Mouse (Mus musculus) ES-E14 (cell line): Measurements from ENCODE around the gene Ndufv1. TPM values are rescaled to one million over a fixed set of nuclear protein-coding genes. Genes with fewer than 3 reads are reported as not detected.
A peak's percentile ranks its signal among the peaks of the same experiment; 100 is the strongest.

Experiments used
- DNase-seq: peaks from one replicate; pipeline ENCODE4 v3.0.0-alpha.2; 2013; ENCODE audit warnings: low read depth, low spot score
- H3K27ac ChIP-seq: 2 replicates; pipeline ENCODE4 v1.5.1; 2012; ENCODE audit warnings: low read depth, mild to moderate bottlenecking, low read length, moderate library complexity, mixed read lengths; ENCODE audit not compliant: poor library complexity, insufficient read depth, severe bottlenecking
- H3K36me3 ChIP-seq: 2 replicates; pipeline ENCODE4 v1.6.1; 2012; ENCODE audit warnings: mild to moderate bottlenecking, low read length, moderate library complexity, mixed read lengths; ENCODE audit not compliant: control insufficient read depth, poor library complexity, insufficient read depth, severe bottlenecking
- H3K4me1 ChIP-seq, 2 experiments: fragments of 150-350 bp in 1 of 2; sonication (generic) in 1 of 2; 2 replicates each; pipeline ENCODE4 v1.6.1; 2012; ENCODE audit warnings: low read length in 2 of 2, mild to moderate bottlenecking in 1 of 2, mixed read lengths in 1 of 2; ENCODE audit not compliant: control insufficient read depth in 2 of 2, insufficient read depth in 2 of 2, poor library complexity in 1 of 2
- H3K4me3 ChIP-seq, 2 experiments: fragments of 150-350 bp in 1 of 2; sonication (generic) in 1 of 2; 2 replicates each; pipeline ENCODE4 v1.5.1; 2012; ENCODE audit warnings: low read length in 2 of 2, low read depth in 1 of 2, mild to moderate bottlenecking in 1 of 2, mixed read lengths in 1 of 2; ENCODE audit not compliant: insufficient read depth in 1 of 2, poor library complexity in 1 of 2, severe bottlenecking in 1 of 2
- H3K9ac ChIP-seq: 2 replicates; pipeline ENCODE4 v1.6.1; 2012; ENCODE audit warnings: low read depth, mild to moderate bottlenecking, low read length, mixed read lengths; ENCODE audit not compliant: poor library complexity, insufficient read depth, severe bottlenecking
- H3K9me3 ChIP-seq: fragments of 150-350 bp; sonication (generic); 2 replicates; pipeline ENCODE4 v1.6.1; 2012; ENCODE audit warnings: low read depth, mild to moderate bottlenecking, low read length; ENCODE audit not compliant: control insufficient read depth, insufficient read depth
- CHD2 ChIP-seq: IDR thresholded peaks from 2 replicates; pipeline ENCODE4 v1.6.1; 2014; ENCODE audit warnings: mild to moderate bottlenecking, low read depth, low read length, inconsistent platforms
- HCFC1 ChIP-seq: IDR thresholded peaks from 2 replicates; pipeline ENCODE4 v1.6.1; 2012; ENCODE audit warnings: low read length, inconsistent platforms, borderline replicate concordance; ENCODE audit not compliant: insufficient read depth
- MAFK ChIP-seq: IDR thresholded peaks from 2 replicates; pipeline ENCODE4 v1.6.1; 2014; ENCODE audit warnings: mild to moderate bottlenecking, low read depth, low read length, inconsistent platforms; ENCODE audit not compliant: insufficient read depth
- ZC3H11A ChIP-seq: IDR thresholded peaks from 2 replicates; pipeline ENCODE4 v1.6.1; 2012; ENCODE audit warnings: low read depth, mild to moderate bottlenecking, inconsistent platforms, low read length, borderline replicate concordance
- ZNF384 ChIP-seq: IDR thresholded peaks from 2 replicates; pipeline ENCODE4 v1.6.1; 2012; ENCODE audit warnings: low read depth, low read length, inconsistent platforms
- in situ Hi-C, 2 experiments: fragments of 600-800 bp; cut with MboI; formaldehyde crosslinking; loops; one replicate each; pipeline ENCODE4 v1.15.1; 2025; ENCODE audit warnings: low sequenced_read_pairs in 2 of 2, inconsistent platforms in 1 of 2; ENCODE audit not compliant: unreplicated experiment in 2 of 2
- total RNA-seq: library from RNA; depleted of rRNA; stranded (reverse); fragments of 300-350 nt; gene quantifications from 2 replicates; pipeline ENCODE4 v1.2.3, GENCODE M21; 2012

Ndufv1 gene
- total RNA-seq, 1 experiment, result 182 TPM

DNA sequence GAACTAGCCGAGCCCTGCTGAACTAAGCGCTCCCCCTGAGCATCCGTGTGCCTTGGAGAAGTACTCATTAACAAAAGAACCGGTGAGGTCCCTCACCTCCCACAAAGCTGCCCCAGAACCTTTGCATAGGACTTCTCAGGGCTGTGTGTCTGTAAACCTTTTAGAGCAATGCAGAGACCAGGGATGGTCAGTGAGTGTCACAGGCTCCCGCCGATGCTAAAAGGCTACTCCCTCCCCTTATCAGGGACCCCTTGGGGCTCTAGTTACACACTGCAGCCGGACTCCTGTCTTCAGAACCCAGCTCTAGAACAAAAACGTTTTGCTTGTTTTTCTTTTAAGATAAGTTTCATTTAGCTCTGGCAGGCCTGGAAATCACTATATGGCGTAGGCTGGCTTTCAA, 460 bp upstream of the Ndufv1 start:
- no peak overlapping the region for H3K27ac ChIP-seq

DNA sequence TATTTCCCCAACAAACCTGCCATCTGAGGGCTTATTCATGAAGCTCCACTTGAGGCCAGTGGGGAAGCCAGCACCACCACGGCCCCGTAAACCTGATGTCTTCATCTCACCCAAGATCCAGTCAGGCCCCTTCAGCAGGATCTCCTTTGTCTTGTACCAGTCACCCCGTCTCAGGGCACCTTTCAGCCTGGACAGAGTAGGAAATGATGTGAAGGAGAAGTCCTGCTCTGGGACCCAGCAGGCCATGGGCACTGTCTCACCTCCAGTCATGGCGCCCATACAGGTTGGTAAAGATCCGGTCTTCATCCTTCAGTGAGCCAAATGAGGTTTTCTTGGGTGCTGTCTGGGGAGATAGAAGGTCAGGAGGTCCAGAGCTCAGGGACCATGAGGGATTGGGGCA, 1.5 kb downstream of the Ndufv1 start:
- H3K27ac ChIP-seq, result no peak overlapping the region
- H3K4me3 ChIP-seq, result no peak overlapping the region
- no peak for DNase-seq
- in situ Hi-C loops, result no loop called here
- no peak for TF ChIP-seq HCFC1
- no peak for TF ChIP-seq ZC3H11A
- TF ChIP-seq MAFK, result no peak
- no peak for TF ChIP-seq CHD2
- TF ChIP-seq ZNF384, result no peak
- no peak overlapping the region for H3K9ac ChIP-seq
- H3K4me1 ChIP-seq, result peaks cover 0 to 11% of the 10 kb centered on the region in 2 experiments; a peak in 1 of 4 replicates
- no peaks in the 10 kb centered on the region for H3K9me3 ChIP-seq
- peaks cover 39% of the 10 kb centered on the region for H3K36me3 ChIP-seq

More for the DNA sequence above, 460 bp upstream of the Ndufv1 start:
- Histone ChIP-seq H3K9me3 (no peaks in the 10 kb centered on the region), H3K4me1 (peaks cover 0 to 15% of the 10 kb centered on the region in 2 experiments; a peak in 1 of 4 replicates), H3K36me3 (peaks cover 23% of the 10 kb centered on the region), H3K9ac (peak overlapping the region; percentile 64), H3K4me3 (peak overlapping the region; percentile 58 to 69)
- DNase-seq, result no peak
- TF ChIP-seq ZC3H11A (no peak), HCFC1 (no peak), ZNF384 (no peak), MAFK (no peak), CHD2 (no peak)
- in situ Hi-C loops, result no loop called here

DNA sequence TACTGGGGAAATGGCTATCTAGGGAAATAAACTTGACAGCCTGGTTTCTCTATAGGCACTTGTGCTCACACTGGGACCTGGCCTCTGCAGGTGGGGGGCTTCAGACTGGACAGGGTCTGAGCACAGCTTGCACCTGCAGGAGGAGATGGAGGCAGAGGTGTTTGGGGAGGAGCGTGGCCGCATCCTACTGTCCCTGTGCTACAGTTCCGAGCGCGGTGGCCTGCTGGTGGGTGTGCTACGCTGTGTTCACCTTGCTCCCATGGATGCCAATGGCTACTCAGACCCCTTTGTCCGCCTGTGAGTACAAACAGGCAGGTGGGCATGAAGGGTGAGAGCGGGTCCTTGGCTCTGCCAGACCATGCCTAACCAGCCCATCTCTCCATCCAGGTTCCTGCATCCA, 6.6 kb downstream of the Ndufv1 start:
- Histone ChIP-seq H3K4me3 (no peak overlapping the region), H3K9me3 (no peaks in the 10 kb centered on the region), H3K9ac (no peak overlapping the region), H3K27ac (no peak overlapping the region), H3K36me3 (peaks cover 40% of the 10 kb centered on the region), H3K4me1 (peaks cover 0 to 14% of the 10 kb centered on the region in 2 experiments; a peak in 2 of 4 replicates)
- in situ Hi-C loops, result no loop called here
- TF ChIP-seq MAFK (no peak), CHD2 (no peak), ZNF384 (no peak), HCFC1 (no peak), ZC3H11A (no peak)
- no peak for DNase-seq

DNA sequence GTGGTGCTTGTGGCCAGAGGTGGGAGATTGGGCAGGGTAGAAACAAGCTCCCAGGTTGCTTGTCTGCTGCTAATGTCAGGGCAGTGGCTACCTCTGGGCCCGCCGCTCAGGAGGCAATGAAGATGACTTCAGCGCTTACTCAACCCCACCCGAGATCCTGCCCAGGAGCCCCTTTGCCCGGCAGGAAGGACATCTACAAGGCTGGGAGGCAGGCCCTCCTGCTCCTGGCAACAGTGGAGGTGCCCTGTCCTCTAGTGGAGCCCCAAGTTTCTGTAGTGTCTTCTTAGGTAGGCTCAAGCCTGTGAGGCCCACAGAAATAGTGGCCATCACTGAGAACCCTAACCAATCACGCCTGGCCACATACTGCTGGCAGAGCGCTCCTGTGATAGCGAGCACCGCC, 7.5 kb downstream of the Ndufv1 start:
- H3K36me3 ChIP-seq, result peaks cover 38% of the 10 kb centered on the region

More for the DNA sequence above, 7.5 kb downstream of the Ndufv1 start:
- H3K9me3 ChIP-seq, result no peaks in the 10 kb centered on the region
- H3K9ac ChIP-seq, result no peak overlapping the region
- H3K4me1 ChIP-seq, result peaks cover 0 to 14% of the 10 kb centered on the region in 2 experiments; a peak in 2 of 4 replicates
- DNase-seq, result no peak
- H3K4me3 ChIP-seq, result no peak overlapping the region
- H3K27ac ChIP-seq, result no peak overlapping the region
- in situ Hi-C loops, result no loop called here
- no peak for TF ChIP-seq HCFC1
- no peak for TF ChIP-seq MAFK
- TF ChIP-seq CHD2, result no peak
- TF ChIP-seq ZC3H11A, result no peak
- no peak for TF ChIP-seq ZNF384
